Mouse (Mus musculus) kidney, adult 18-20 months (tissue): ENCODE measurements at regions not wholly inside any gene's neighbourhood (a gene's known extent, or its start where the extent isn't known, plus 50 kb on each side); places are given as distances from the start of the nearest gene placed in this dataset.

Experiments used
- DNase-seq: peaks from one replicate; pipeline ENCODE4 v3.0.0; 2021

GRCm38 (mm10) chr4:83915871-83916270, 390.5 kb downstream of the Ccdc171 start:
- no peak for DNase-seq

DNA sequence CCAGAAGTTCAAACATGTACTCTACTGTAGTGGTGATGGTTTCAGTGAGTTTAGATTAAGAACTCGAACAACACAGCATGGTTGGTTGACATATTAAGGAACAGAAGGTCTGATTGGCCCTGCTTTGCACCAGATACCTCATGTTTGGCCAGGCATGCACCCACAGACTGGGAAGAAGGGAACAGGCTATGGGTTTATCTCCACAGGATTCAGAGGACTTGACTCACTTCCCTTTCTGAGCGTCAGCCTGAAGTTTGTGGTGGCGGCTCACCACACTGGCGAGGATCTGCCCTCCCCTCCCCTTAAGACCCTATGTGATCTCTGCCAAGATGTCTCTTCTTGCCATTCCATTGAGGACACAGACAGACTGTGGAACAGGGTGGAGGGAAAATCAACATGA, 391.7 kb downstream of the Ccdc171 start:
- DNase-seq: no peak

DNA sequence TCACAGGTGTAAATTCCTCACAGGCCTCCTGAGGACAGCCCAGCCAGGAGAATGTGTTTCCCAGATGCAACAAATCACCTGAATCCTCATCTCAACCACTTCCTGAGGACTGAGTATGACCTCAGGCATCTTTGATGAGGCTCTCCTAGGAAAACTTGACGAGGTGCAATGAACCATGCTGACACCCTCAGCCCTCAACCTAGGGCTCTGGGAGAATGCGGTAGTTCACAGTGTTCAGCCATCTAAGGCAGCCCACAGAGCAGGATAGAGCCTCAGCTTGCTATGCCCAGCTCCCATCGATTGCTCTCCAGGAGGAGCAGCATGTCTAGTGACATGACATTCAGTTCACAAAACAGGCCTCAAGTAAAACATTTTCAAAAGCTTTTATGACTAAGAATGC, 392.7 kb downstream of the Ccdc171 start:
- DNase-seq: no peak

- no peak for DNase-seq
Observed at GRCm38 (mm10) chr4:83919041-83919440, 393.7 kb downstream of the Ccdc171 start.

- DNase-seq: peak; percentile 30
Observed at GRCm38 (mm10) chr4:83925118-83925842, 399.9 kb downstream of the Ccdc171 start.

GRCm38 (mm10) chr4:83926195-83926731, 400.9 kb downstream of the Ccdc171 start:
- no peak for DNase-seq

DNA sequence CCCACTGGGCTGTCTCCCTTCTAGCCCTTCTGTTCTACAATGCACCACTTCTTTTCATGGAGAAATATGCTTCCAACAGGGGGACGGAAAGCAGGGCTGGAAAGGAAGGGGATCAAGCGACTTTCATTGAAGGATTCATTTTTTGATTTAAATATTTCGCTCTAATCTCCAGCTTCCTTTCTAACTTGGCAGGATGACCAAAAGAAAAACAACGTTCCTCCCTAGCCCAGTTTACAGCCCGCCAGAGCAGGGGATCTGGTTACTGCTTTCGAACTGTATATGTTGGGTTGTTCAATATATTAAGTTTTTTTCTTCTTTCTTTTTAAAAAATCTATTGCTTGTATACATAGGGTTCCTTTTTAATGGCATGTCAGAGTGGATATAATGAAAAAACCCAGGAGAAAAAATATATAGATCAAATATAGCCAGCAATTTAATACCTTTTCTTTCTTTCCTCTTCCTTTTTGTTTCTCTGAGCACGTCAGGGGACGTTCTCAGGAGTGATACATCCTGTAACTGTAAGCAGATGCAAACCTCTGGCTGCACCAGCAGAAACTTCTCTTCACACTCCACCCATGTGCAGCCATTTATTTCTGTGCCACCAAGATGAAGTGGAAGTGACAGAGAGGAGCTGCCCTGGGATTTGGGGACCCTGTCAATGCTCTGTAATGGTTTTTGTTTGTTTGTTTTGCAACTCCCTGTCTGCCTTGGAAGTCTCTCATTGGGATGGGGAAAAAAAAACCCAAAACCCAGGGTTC, 406.7 kb downstream of the Ccdc171 start:
- no peak for DNase-seq

DNA sequence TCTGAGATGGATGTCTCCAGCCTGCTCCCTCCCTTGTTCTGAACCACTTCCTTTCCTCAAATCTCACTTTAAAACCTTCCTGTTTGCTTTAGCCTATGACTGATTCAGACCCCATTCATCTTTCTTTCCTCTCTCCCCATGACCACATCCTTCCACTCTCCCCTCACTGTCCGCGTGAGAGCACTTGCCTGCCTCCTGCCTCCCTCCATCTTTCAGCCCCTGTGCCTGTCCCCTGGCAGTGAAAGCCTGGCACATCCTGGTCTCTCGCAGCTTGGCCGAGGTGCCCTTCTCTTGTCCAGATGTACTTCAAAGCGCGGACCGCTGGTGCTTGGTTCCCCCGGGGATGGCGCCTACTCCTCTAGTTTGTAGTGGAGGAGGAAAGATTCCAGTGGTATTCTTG, 416.3 kb downstream of the Ccdc171 start:
- no peak for DNase-seq

DNA sequence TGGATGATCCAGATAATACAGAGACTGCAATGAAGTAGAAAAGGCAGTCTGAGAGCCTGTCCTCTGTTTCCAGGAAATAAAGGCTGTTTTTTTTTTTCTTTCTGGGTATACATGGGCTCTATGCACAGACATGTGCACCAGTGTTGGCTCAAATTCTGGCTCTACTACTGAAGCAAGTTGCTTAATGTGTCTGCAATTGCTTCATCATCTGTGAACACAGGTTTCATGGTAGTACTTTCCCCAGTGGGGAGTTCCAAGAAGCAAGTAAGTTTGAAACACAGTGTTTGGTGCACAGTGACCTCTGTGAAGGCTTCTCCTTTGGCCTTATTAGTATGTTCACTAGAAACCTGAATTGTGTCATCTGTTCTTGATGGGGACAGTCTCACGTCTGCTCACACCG, 424.3 kb downstream of the Ccdc171 start:
- DNase-seq: no peak

GRCm38 (mm10) chr4:83950809-83951409, 425.6 kb downstream of the Ccdc171 start:
- DNase-seq: no peak

DNA sequence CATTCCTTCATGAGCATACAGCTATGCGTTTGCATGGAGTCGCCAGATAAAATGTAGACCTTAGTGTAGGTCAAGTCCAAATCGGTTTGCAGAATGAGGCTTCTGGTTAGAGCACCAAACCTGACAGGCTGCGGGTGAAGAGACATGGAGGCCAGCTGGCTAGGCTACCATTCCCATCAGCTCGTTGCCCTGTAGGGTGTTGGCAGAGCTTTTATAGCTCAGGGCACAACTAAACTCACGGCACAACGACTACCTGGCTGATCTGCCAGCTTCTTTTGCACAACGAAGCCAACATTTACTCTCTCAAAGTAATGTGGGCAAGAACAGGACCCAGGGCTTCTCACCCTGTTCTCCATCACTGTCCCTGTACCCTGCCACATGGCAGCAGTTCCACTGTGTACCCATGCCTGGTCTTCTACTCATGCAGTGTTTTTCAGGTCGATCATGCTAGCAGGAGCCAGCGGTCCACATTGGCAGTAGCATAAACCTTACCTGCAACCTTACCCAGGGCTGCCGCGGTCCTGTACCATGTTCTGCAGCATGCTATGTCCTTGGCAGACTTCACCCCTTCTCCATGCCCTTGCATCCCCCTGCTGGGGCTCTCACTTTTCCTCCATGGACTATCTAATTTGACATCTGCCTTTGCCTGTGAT, 431.0 kb downstream of the Ccdc171 start:
- DNase-seq: no peak

GRCm38 (mm10) chr4:83957217-83957692, 431.9 kb downstream of the Ccdc171 start:
- no peak for DNase-seq

GRCm38 (mm10) chr4:83966898-83967297, 441.6 kb downstream of the Ccdc171 start:
- no peak for DNase-seq

DNA sequence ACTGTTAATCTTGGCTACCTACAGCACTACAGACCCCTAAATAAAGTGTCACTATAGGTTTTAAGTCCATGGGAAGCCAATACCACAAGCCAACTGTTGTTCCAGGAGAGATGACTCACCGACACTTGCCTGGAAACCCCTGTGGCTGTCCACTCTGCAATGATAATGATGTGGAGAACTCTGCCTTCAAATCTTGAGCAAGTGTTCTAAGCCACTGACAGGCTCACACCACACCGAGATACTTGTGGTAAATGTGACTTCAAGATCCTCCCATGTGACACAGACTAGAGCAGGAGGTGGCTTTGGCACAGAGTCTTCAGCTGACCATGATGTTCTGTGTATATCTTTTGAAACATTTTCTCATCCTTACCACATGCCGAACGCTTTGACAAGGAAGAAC, 447.8 kb downstream of the Ccdc171 start:
- no peak for DNase-seq

- no peak for DNase-seq
Observed at GRCm38 (mm10) chr4:83974214-83975012, 449.1 kb downstream of the Ccdc171 start.

DNA sequence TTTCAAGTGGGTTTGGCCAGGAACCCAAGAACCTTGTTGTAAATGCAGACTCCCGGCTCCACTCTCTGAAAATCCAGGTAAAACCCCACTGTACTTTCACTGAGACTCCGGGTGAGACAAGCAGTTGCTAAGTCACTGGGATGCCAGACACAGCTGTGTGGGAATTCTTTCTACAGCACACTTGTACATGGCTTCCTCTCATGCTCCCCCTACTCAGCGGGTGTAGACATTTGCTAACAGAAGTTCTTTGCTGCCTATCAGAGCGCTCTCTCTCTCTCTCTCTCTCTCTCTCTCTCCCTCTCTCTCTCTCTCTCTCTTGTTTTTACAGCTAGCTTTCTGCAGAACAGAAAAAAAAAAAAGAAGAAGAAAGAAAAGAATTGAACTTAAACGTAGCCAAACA, 450.2 kb downstream of the Ccdc171 start:
- DNase-seq: no peak

GRCm38 (mm10) chr4:83976067-83976466, 450.7 kb downstream of the Ccdc171 start:
- DNase-seq: no peak

DNA sequence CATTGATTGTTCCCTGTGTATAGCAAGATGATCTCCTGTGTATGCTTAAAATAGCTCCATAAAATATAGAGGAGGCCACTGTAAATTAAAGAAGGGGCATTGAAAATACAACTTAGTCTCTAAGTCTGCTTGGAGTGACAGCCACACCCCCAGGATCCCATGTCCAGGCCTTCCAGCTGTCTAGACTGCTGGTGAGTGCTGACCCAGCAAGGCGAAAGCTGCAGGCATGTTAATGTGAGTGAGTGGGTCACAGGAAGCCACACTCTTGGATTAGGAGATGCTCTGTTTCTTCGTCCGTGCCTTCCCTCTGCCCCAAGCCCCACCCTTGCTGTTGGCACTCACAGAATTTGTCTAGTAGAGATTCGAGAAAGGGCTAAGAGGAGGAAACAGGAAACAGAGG, 453.7 kb downstream of the Ccdc171 start:
- DNase-seq: no peak

DNA sequence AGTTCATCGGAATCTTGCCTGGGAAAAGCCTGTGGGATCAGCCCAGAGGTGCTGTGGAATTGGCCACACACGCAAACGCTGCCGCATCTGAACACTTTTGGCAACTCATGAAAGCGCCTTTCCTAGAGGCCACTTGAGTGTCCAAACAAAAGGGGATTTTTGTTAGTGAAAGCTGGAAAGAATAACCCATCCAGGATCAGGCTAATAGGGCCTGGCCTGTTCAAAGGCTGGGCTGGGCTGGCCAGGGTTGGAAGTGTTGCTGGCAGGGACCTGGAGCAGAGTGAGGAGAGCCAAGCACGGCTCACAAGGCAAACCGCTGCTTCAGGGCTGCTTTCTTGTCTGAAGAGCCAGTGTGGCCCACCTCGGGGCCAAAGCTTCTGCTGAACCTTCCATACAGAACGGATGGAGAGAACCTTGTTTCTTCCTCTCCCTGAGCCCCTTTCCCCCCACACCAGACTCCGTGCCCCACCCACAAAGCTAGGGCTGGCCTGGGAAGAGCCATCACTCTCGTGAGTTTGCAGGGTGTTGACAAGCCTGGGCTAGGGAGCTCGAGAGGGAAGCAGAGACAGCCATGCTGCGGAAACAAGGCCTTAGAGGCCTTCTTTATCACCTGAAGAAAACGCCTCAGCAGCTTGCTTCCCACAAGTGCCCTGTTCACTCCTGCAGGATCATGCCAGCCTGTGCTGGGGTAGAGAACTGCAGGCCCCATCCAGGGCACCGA, 459.5 kb downstream of the Ccdc171 start:
- no peak for DNase-seq

DNA sequence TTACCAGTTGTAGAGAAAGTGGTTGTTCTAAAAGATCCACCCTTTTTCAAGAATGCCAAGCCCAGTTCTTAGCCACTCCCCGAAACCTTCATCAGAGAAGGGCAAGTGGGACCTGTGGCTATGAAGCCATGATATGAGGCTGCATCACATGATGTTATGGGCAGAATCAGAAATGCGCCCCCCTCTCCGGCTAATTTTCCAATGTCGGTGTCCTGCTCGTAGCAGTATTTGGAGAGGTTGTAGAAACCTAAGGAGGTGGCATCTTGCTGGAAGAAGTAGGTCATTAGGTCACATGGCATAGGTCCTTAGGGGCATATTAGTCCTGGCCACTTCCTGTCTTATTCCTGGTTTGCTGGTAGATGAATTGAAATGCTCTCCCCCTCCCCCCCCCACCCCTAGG, 460.1 kb downstream of the Ccdc171 start:
- DNase-seq: no peak
